Mouse (Mus musculus) monocyte, adult 5-6 weeks (primary cell): Measurements from ENCODE around the gene Mtss1l. TPM values are rescaled to one million over a fixed set of nuclear protein-coding genes. Genes with fewer than 3 reads are reported as not detected.
"Not testable (repeated sequence)": the region's sequence is repeated elsewhere in the genome, so short reads cannot be mapped to it uniquely, and the experiment has no call there.

Source experiments
- ATAC-seq: fragments of 153-309, 156-312 bp; replicated peaks from 2 replicates; pipeline ENCODE4 v1.8.0; 2017; ENCODE audit warnings: mild to moderate bottlenecking; ENCODE audit not compliant: low TSS enrichment, insufficient number of reproducible peaks, severe bottlenecking, poor library complexity, low FRiP score
- total RNA-seq: library from RNA; stranded (forward); fragments of 200-1000, 200-491, 200-594 nt; gene quantifications from 3 replicates; pipeline ENCODE4 v1.2.3, GENCODE M21; 2017

The Mtss1l gene
- total RNA-seq, 1 experiment from 2014 or later: 1.1 TPM

GRCm38 (mm10) chr8:110761988-110762387 lies 40.7 kb downstream of the Mtss1l start:
- ATAC-seq: no peak

GRCm38 (mm10) chr8:110764671-110765070 lies 43.4 kb downstream of the Mtss1l start:
- no peak for ATAC-seq

- no peak for ATAC-seq
These were observed 46.0 kb downstream of the Mtss1l start for GRCm38 (mm10) chr8:110767261-110767660.

- ATAC-seq: no peak
These were observed 51.2 kb downstream of the Mtss1l start for GRCm38 (mm10) chr8:110772452-110772851.

GRCm38 (mm10) chr8:110774047-110774446 lies 52.8 kb downstream of the Mtss1l start:
- ATAC-seq: no peak

GRCm38 (mm10) chr8:110774725-110775124 lies 53.4 kb downstream of the Mtss1l start:
- no peak for ATAC-seq

- no peak for ATAC-seq
These were observed 54.0 kb downstream of the Mtss1l start for GRCm38 (mm10) chr8:110775316-110775715.

GRCm38 (mm10) chr8:110775721-110776120 lies 54.4 kb downstream of the Mtss1l start:
- ATAC-seq: no peak

- no peak for ATAC-seq
These were observed 55.1 kb downstream of the Mtss1l start for GRCm38 (mm10) chr8:110776335-110776734.

GRCm38 (mm10) chr8:110779924-110780718 lies 58.8 kb downstream of the Mtss1l start:
- no peak for ATAC-seq

- no peak for ATAC-seq
These were observed 64.1 kb downstream of the Mtss1l start for GRCm38 (mm10) chr8:110785366-110785765.

- ATAC-seq: not testable (repeated sequence)
These were observed 65.2 kb downstream of the Mtss1l start for GRCm38 (mm10) chr8:110786501-110786900.

- no peak for ATAC-seq
These were observed 65.7 kb downstream of the Mtss1l start for GRCm38 (mm10) chr8:110786934-110787333.

- ATAC-seq: no peak
These were observed 66.2 kb downstream of the Mtss1l start for GRCm38 (mm10) chr8:110787411-110787954.

GRCm38 (mm10) chr8:110788981-110789380 lies 67.7 kb downstream of the Mtss1l start:
- ATAC-seq: no peak

GRCm38 (mm10) chr8:110789571-110789970 lies 68.3 kb downstream of the Mtss1l start:
- ATAC-seq: no peak

GRCm38 (mm10) chr8:110790270-110790669 lies 69.0 kb downstream of the Mtss1l start:
- ATAC-seq: no peak
